Mouse (Mus musculus): ENCODE results near the gene Ppil3. TPM values are rescaled to one million over a fixed set of nuclear protein-coding genes. Genes with fewer than 3 reads are reported as not detected.
A peak's percentile ranks its signal among the peaks of the same experiment; 100 is the strongest.

Gene Ppil3
- polyA plus RNA-seq, 1 experiment from 2014 or later, result 32.8 TPM

- Histone ChIP-seq H3K27ac (replicated peaks) (no peak overlapping the region), H3K9me3 (ENCODE audit: control insufficient read depth, low read length) (no peaks in the 10 kb centered on the region), H3K4me3 (ENCODE audit: low read depth, low read length) (no peak overlapping the region), H3K27me3 (ENCODE audit: control insufficient read depth, insufficient read depth, low read length) (no peaks in the 10 kb centered on the region), H3K36me3 (ENCODE audit: control insufficient read depth, insufficient read depth, low read length) (peaks cover 22% of the 10 kb centered on the region), H3K4me2 (replicated peaks; ENCODE audit: low read depth) (no peak overlapping the region), H3K9ac (ENCODE audit: low read length) (no peak overlapping the region), H3K4me1 (replicated peaks; ENCODE audit: control insufficient read depth, insufficient read depth) (no peaks in the 10 kb centered on the region)
- DNase-seq (ENCODE audit: low spot score) (peak; percentile 10), ATAC-seq (ENCODE audit: low FRiP score, low TSS enrichment) (no peak)
- WGBS, result 83% methylated on average over 6 of the region's 6 CpGs
- TF ChIP-seq EP300 (optimal IDR thresholded peaks at IDR 0.05), result no peak
Observed at GRCm38 (mm10) chr1:58408141-58408540, 37.1 kb downstream of the Ppil3 start.

- ATAC-seq (ENCODE audit: low FRiP score, low TSS enrichment), result 0 out of 2 replicates have a peak, but pooled peaks have one; percentile 20
- 97% methylated on average over 7 of the region's 7 CpGs for WGBS
- no peak overlapping the region for H3K4me2 ChIP-seq (replicated peaks; ENCODE audit: low read depth)
- H3K9me3 ChIP-seq (ENCODE audit: control insufficient read depth, low read length), result no peaks in the 10 kb centered on the region
- H3K36me3 ChIP-seq (ENCODE audit: control insufficient read depth, insufficient read depth, low read length), result peaks cover 27% of the 10 kb centered on the region
- H3K9ac ChIP-seq (ENCODE audit: low read length), result no peak overlapping the region
- H3K4me1 ChIP-seq (replicated peaks; ENCODE audit: control insufficient read depth, insufficient read depth), result no peaks in the 10 kb centered on the region
- H3K4me3 ChIP-seq (ENCODE audit: low read depth, low read length), result no peak overlapping the region
- TF ChIP-seq EP300 (optimal IDR thresholded peaks at IDR 0.05) (no peak), CTCF (IDR thresholded peaks at IDR 0.05; ENCODE audit: low read depth) (no peak)
- DNase-seq (ENCODE audit: low spot score), result no peak
- no peaks in the 10 kb centered on the region for H3K27me3 ChIP-seq (ENCODE audit: control insufficient read depth, insufficient read depth, low read length)
- no peak overlapping the region for H3K27ac ChIP-seq (replicated peaks)
Observed at GRCm38 (mm10) chr1:58407321-58407720, 38.0 kb downstream of the Ppil3 start.

- no peaks in the 10 kb centered on the region for H3K4me1 ChIP-seq (replicated peaks; ENCODE audit: control insufficient read depth, insufficient read depth)
- H3K4me2 ChIP-seq (replicated peaks; ENCODE audit: low read depth), result no peak overlapping the region
- 92% methylated on average over 5 of the region's 5 CpGs for WGBS
- TF ChIP-seq EP300 (optimal IDR thresholded peaks at IDR 0.05) (no peak), CTCF (IDR thresholded peaks at IDR 0.05; ENCODE audit: low read depth) (no peak)
- H3K4me3 ChIP-seq (ENCODE audit: low read depth, low read length), result no peak overlapping the region
- H3K9ac ChIP-seq (ENCODE audit: low read length), result no peak overlapping the region
- H3K9me3 ChIP-seq (ENCODE audit: control insufficient read depth, low read length), result no peaks in the 10 kb centered on the region
- no peak overlapping the region for H3K27ac ChIP-seq (replicated peaks)
- no peaks in the 10 kb centered on the region for H3K27me3 ChIP-seq (ENCODE audit: control insufficient read depth, insufficient read depth, low read length)
- ATAC-seq (ENCODE audit: low FRiP score, low TSS enrichment) (no peak), DNase-seq (ENCODE audit: low spot score) (peak; percentile 7)
- H3K36me3 ChIP-seq (ENCODE audit: control insufficient read depth, insufficient read depth, low read length), result peaks cover 33% of the 10 kb centered on the region
Observed at GRCm38 (mm10) chr1:58403745-58404144, 41.5 kb downstream of the Ppil3 start.

- Histone ChIP-seq H3K36me3 (ENCODE audit: control insufficient read depth, insufficient read depth, low read length) (peaks cover 38% of the 10 kb centered on the region), H3K4me2 (replicated peaks; ENCODE audit: low read depth) (no peak overlapping the region), H3K4me3 (ENCODE audit: low read depth, low read length) (no peak overlapping the region), H3K9ac (ENCODE audit: low read length) (no peak overlapping the region), H3K27me3 (ENCODE audit: control insufficient read depth, insufficient read depth, low read length) (no peaks in the 10 kb centered on the region), H3K27ac (replicated peaks) (no peak overlapping the region), H3K4me1 (replicated peaks; ENCODE audit: control insufficient read depth, insufficient read depth) (no peaks in the 10 kb centered on the region), H3K9me3 (ENCODE audit: control insufficient read depth, low read length) (no peaks in the 10 kb centered on the region)
- WGBS, result 88% methylated on average over 6 of the region's 6 CpGs
- no peak for TF ChIP-seq CTCF (IDR thresholded peaks at IDR 0.05; ENCODE audit: low read depth)
- TF ChIP-seq EP300 (optimal IDR thresholded peaks at IDR 0.05), result no peak
- peak; percentile 10 for DNase-seq (ENCODE audit: low spot score)
- ATAC-seq (ENCODE audit: low FRiP score, low TSS enrichment), result no peak
Observed at GRCm38 (mm10) chr1:58401396-58401795, 43.9 kb downstream of the Ppil3 start.

- no peaks in the 10 kb centered on the region for H3K27me3 ChIP-seq (ENCODE audit: control insufficient read depth, insufficient read depth, low read length)
- DNase-seq (ENCODE audit: low spot score) (peak; percentile 8), ATAC-seq (ENCODE audit: low FRiP score, low TSS enrichment) (no peak)
- no peaks in the 10 kb centered on the region for H3K4me1 ChIP-seq (replicated peaks; ENCODE audit: control insufficient read depth, insufficient read depth)
- peaks cover 34% of the 10 kb centered on the region for H3K36me3 ChIP-seq (ENCODE audit: control insufficient read depth, insufficient read depth, low read length)
- no peaks in the 10 kb centered on the region for H3K9me3 ChIP-seq (ENCODE audit: control insufficient read depth, low read length)
- H3K4me2 ChIP-seq (replicated peaks; ENCODE audit: low read depth), result no peak overlapping the region
- 94% methylated on average over 6 of the region's 6 CpGs for WGBS
- no peak overlapping the region for H3K27ac ChIP-seq (replicated peaks)
- no peak for TF ChIP-seq CTCF (IDR thresholded peaks at IDR 0.05; ENCODE audit: low read depth)
- TF ChIP-seq EP300 (optimal IDR thresholded peaks at IDR 0.05), result no peak
- H3K4me3 ChIP-seq (ENCODE audit: low read depth, low read length), result no peak overlapping the region
- no peak overlapping the region for H3K9ac ChIP-seq (ENCODE audit: low read length)
Observed at GRCm38 (mm10) chr1:58397731-58398130, 47.6 kb downstream of the Ppil3 start.

- H3K4me1 ChIP-seq (replicated peaks; ENCODE audit: control insufficient read depth, insufficient read depth), result no peaks in the 10 kb centered on the region; the same call in 1 of the 2 replicates
- H3K27ac ChIP-seq (replicated peaks), result no peak overlapping the region
- TF ChIP-seq EP300 (optimal IDR thresholded peaks at IDR 0.05), result no peak
- TF ChIP-seq CTCF (IDR thresholded peaks at IDR 0.05; ENCODE audit: low read depth), result peak; percentile 51
- no peak overlapping the region for H3K9ac ChIP-seq (ENCODE audit: low read length)
- H3K9me3 ChIP-seq (ENCODE audit: control insufficient read depth, low read length), result no peaks in the 10 kb centered on the region
- 96% methylated on average over 1 of the region's 1 CpGs for WGBS
- DNase-seq (ENCODE audit: low spot score) (no peak), ATAC-seq (ENCODE audit: low FRiP score, low TSS enrichment) (no peak)
- H3K4me3 ChIP-seq (ENCODE audit: low read depth, low read length), result no peak overlapping the region
- H3K4me2 ChIP-seq (replicated peaks; ENCODE audit: low read depth), result no peak overlapping the region
- no peaks in the 10 kb centered on the region for H3K27me3 ChIP-seq (ENCODE audit: control insufficient read depth, insufficient read depth, low read length)
- peaks cover 30% of the 10 kb centered on the region for H3K36me3 ChIP-seq (ENCODE audit: control insufficient read depth, insufficient read depth, low read length)
Observed at GRCm38 (mm10) chr1:58396179-58396578, 49.1 kb downstream of the Ppil3 start.

Measured in stomach, postnatal 0 days (tissue).